Mouse (Mus musculus) ES-E14 (cell line): ENCODE measurements around the gene Yeats4.

Experiments used
- CHD2 ChIP-seq: IDR thresholded peaks from 2 replicates; pipeline ENCODE4 v1.6.1; 2014; ENCODE audit warnings: mild to moderate bottlenecking, low read depth, low read length, inconsistent platforms
- HCFC1 ChIP-seq: IDR thresholded peaks from 2 replicates; pipeline ENCODE4 v1.6.1; 2012; ENCODE audit warnings: low read length, inconsistent platforms, borderline replicate concordance; ENCODE audit not compliant: insufficient read depth
- MAFK ChIP-seq: IDR thresholded peaks from 2 replicates; pipeline ENCODE4 v1.6.1; 2014; ENCODE audit warnings: mild to moderate bottlenecking, low read depth, low read length, inconsistent platforms; ENCODE audit not compliant: insufficient read depth
- ZC3H11A ChIP-seq: IDR thresholded peaks from 2 replicates; pipeline ENCODE4 v1.6.1; 2012; ENCODE audit warnings: low read depth, mild to moderate bottlenecking, inconsistent platforms, low read length, borderline replicate concordance
- ZNF384 ChIP-seq: IDR thresholded peaks from 2 replicates; pipeline ENCODE4 v1.6.1; 2012; ENCODE audit warnings: low read depth, low read length, inconsistent platforms

GRCm38 (mm10) chr10:117203558-117203981 is 20.7 kb downstream of the Yeats4 start:
- TF ChIP-seq ZNF384 (no peak), HCFC1 (no peak), ZC3H11A (no peak), CHD2 (no peak), MAFK (no peak)
